Mouse (Mus musculus) midbrain, embryonic 11.5 days (tissue): ENCODE results near the gene Ch25h. TPM values are rescaled to one million over a fixed set of nuclear protein-coding genes. Genes with fewer than 3 reads are reported as not detected.

Experiments used
- ATAC-seq: fragments of 200-750 bp; cut with Nextera tagmentation; 2 replicates; pipeline ENCODE4 v1.8.0; 2017; ENCODE audit warnings: moderate TSS enrichment, moderate library complexity; ENCODE audit not compliant: low FRiP score
- DNase-seq: peaks from one replicate; pipeline ENCODE4 v3.0.0; 2015; ENCODE audit warnings: low spot score; ENCODE audit errors: missing footprints
- H3K27ac ChIP-seq: fragments of 300-500 bp; sonication (generic); 2 replicates; pipeline ENCODE4 v1.5.1; 2014; ENCODE audit warnings: low read depth, low read length
- H3K27me3 ChIP-seq: fragments of 300-500 bp; sonication (generic); 2 replicates; pipeline ENCODE4 v1.6.1; 2014; ENCODE audit warnings: mild to moderate bottlenecking, low read length, moderate library complexity, mixed read lengths; ENCODE audit not compliant: control insufficient read depth, insufficient read depth
- H3K36me3 ChIP-seq: fragments of 300-500 bp; sonication (generic); 2 replicates; pipeline ENCODE4 v1.6.1; 2014; ENCODE audit warnings: mild to moderate bottlenecking, low read length, moderate library complexity, mixed read lengths; ENCODE audit not compliant: control insufficient read depth, insufficient read depth
- H3K4me1 ChIP-seq: fragments of 300-500 bp; sonication (generic); 2 replicates; pipeline ENCODE4 v1.6.1; 2014; ENCODE audit warnings: low read length; ENCODE audit not compliant: control insufficient read depth, insufficient read depth
- H3K4me2 ChIP-seq: fragments of 300-500 bp; sonication (generic); 2 replicates; pipeline ENCODE4 v1.6.1; 2014; ENCODE audit warnings: mild to moderate bottlenecking, moderate library complexity
- H3K4me3 ChIP-seq: fragments of 300-500 bp; sonication (generic); 2 replicates; pipeline ENCODE4 v1.5.1; 2014; ENCODE audit warnings: low read depth, low read length
- H3K9ac ChIP-seq: fragments of 300-500 bp; sonication (generic); 2 replicates; pipeline ENCODE4 v1.6.1; 2014; ENCODE audit warnings: low read length
- H3K9me3 ChIP-seq: fragments of 300-500 bp; sonication (generic); 2 replicates; pipeline ENCODE4 v1.6.1; 2016; ENCODE audit warnings: low read length; ENCODE audit not compliant: control insufficient read depth
- WGBS: fragments of 180-500 bp; shearing (Covaris S2); extraction: QIAGEN DNeasy Blood & Tissue Kit; methylation state at CpG from one replicate; pipeline ENCODE4 v1.1.7; 2014; 5-methylcytosine and 5-hydroxymethylcytosine counted together
- polyA plus RNA-seq: library from polyadenylated mRNA; unstranded; fragments of >200 nt; fragmentation: Nextera tagmentation; extraction: Ambion mirVana; gene quantifications from 2 replicates; pipeline ENCODE4 v1.2.1, GENCODE M21; 2014

The Ch25h gene
- polyA plus RNA-seq, result 0.61 and 0.66 TPM in 2 replicates

- H3K4me3 ChIP-seq, result peak within 1 kb of the TSS; percentile 47
- H3K4me1 ChIP-seq, result peaks cover 7% of the 10 kb centered on the region; the same call in 1 of the 2 replicates
- no peak within 1 kb of the TSS for H3K27ac ChIP-seq
- H3K36me3 ChIP-seq, result no peaks in the 10 kb centered on the region
- WGBS, result 2% methylated on average over 35 of the region's 35 CpGs
- H3K27me3 ChIP-seq, result peaks cover 15% of the 10 kb centered on the region
- ATAC-seq, result peak; percentile 88
- DNase-seq, result peak; percentile 96
- H3K9ac ChIP-seq, result peak within 1 kb of the TSS; percentile 56
- H3K4me2 ChIP-seq, result peak within 1 kb of the TSS; percentile 88
- no peaks in the 10 kb centered on the region for H3K9me3 ChIP-seq
Measured at GRCm38 (mm10) chr19:34474991-34475971, at the start of gene Ch25h. Gene Ch25h (minus strand): TSS chr19:34475164.

GRCm38 (mm10) chr19:34524646-34525045 is 49.7 kb upstream of the Ch25h start:
- ATAC-seq, result no peak
- H3K9ac ChIP-seq, result no peak overlapping the region
- no peaks in the 10 kb centered on the region for H3K9me3 ChIP-seq
- H3K36me3 ChIP-seq, result no peaks in the 10 kb centered on the region
- no peaks in the 10 kb centered on the region for H3K27me3 ChIP-seq
- WGBS, result 82% methylated on average over 9 of the region's 9 CpGs
- no peak overlapping the region for H3K27ac ChIP-seq
- DNase-seq, result peak; percentile 77
- H3K4me3 ChIP-seq, result no peak overlapping the region
- H3K4me2 ChIP-seq, result no peak overlapping the region
- H3K4me1 ChIP-seq, result peaks cover 3% of the 10 kb centered on the region; the same call in 1 of the 2 replicates

- Histone ChIP-seq H3K9ac (no peak overlapping the region), H3K4me1 (peaks cover 3% of the 10 kb centered on the region; the same call in 1 of the 2 replicates), H3K4me3 (no peak overlapping the region), H3K36me3 (no peaks in the 10 kb centered on the region; the same call in 1 of the 2 replicates), H3K27me3 (no peaks in the 10 kb centered on the region), H3K4me2 (no peak overlapping the region), H3K27ac (no peak overlapping the region), H3K9me3 (no peaks in the 10 kb centered on the region)
- 92% methylated on average over 12 of the region's 12 CpGs for WGBS
- DNase-seq (peak; percentile 26), ATAC-seq (no peak)
Measured at GRCm38 (mm10) chr19:34523106-34523725, 48.3 kb upstream of the Ch25h start.

- 89% methylated on average over 1 of the region's 1 CpGs for WGBS
- H3K4me3 ChIP-seq, result no peak overlapping the region
- no peaks in the 10 kb centered on the region for H3K27me3 ChIP-seq
- peaks cover 3% of the 10 kb centered on the region; the same call in 1 of the 2 replicates for H3K4me1 ChIP-seq
- ATAC-seq, result no peak
- no peak overlapping the region for H3K4me2 ChIP-seq
- H3K9me3 ChIP-seq, result no peaks in the 10 kb centered on the region
- no peaks in the 10 kb centered on the region; the same call in 1 of the 2 replicates for H3K36me3 ChIP-seq
- no peak overlapping the region for H3K9ac ChIP-seq
- peak; percentile 23 for DNase-seq
- H3K27ac ChIP-seq, result no peak overlapping the region
Measured at GRCm38 (mm10) chr19:34521978-34522377, 47.0 kb upstream of the Ch25h start.

GRCm38 (mm10) chr19:34521361-34521760 is 46.4 kb upstream of the Ch25h start:
- H3K27me3 ChIP-seq, result no peaks in the 10 kb centered on the region
- no peaks in the 10 kb centered on the region for H3K9me3 ChIP-seq
- H3K36me3 ChIP-seq, result no peaks in the 10 kb centered on the region; the same call in 1 of the 2 replicates
- DNase-seq (peak; percentile 33), ATAC-seq (no peak)
- no peak overlapping the region for H3K9ac ChIP-seq
- no peak overlapping the region for H3K4me3 ChIP-seq
- H3K4me2 ChIP-seq, result no peak overlapping the region
- H3K4me1 ChIP-seq, result peaks cover under 1% of the 10 kb centered on the region; the same call in 1 of the 2 replicates
- 82% methylated on average over 2 of the region's 2 CpGs for WGBS
- H3K27ac ChIP-seq, result no peak overlapping the region

DNA sequence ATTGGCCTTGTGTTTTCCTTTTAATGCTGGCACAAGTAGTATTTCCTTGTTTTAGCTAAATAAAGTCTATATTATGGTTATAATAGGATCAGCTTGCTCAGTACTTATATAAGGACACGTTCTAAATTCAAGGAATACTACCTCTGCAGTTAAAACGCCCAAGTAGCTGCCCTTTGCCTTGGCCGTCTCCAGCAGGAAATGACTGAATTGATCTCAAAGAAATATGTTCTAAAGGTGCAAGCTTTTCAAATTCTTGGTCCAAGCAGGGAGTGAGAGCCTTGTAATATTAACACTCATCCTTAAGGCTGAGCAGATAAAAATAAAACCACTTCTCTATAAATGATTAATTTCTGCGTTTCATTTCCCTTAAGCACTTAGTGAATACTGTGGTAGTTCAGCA is 45.1 kb upstream of the Ch25h start:
- no peak for ATAC-seq
- no peaks in the 10 kb centered on the region for H3K9me3 ChIP-seq
- H3K27me3 ChIP-seq, result no peaks in the 10 kb centered on the region
- DNase-seq, result no peak
- 85% methylated on average over 4 of the region's 4 CpGs for WGBS
- no peak overlapping the region for H3K27ac ChIP-seq
- H3K9ac ChIP-seq, result no peak overlapping the region
- no peak overlapping the region for H3K4me2 ChIP-seq
- no peaks in the 10 kb centered on the region for H3K4me1 ChIP-seq
- no peaks in the 10 kb centered on the region; the same call in 1 of the 2 replicates for H3K36me3 ChIP-seq
- no peak overlapping the region for H3K4me3 ChIP-seq

GRCm38 (mm10) chr19:34519646-34520045 is 44.7 kb upstream of the Ch25h start:
- Histone ChIP-seq H3K4me2 (no peak overlapping the region), H3K36me3 (no peaks in the 10 kb centered on the region; the same call in 1 of the 2 replicates), H3K4me1 (no peaks in the 10 kb centered on the region), H3K27me3 (no peaks in the 10 kb centered on the region), H3K27ac (no peak overlapping the region), H3K4me3 (no peak overlapping the region), H3K9ac (no peak overlapping the region), H3K9me3 (no peaks in the 10 kb centered on the region)
- ATAC-seq, result no peak
- 83% methylated on average over 3 of the region's 3 CpGs for WGBS
- DNase-seq, result no peak

DNA sequence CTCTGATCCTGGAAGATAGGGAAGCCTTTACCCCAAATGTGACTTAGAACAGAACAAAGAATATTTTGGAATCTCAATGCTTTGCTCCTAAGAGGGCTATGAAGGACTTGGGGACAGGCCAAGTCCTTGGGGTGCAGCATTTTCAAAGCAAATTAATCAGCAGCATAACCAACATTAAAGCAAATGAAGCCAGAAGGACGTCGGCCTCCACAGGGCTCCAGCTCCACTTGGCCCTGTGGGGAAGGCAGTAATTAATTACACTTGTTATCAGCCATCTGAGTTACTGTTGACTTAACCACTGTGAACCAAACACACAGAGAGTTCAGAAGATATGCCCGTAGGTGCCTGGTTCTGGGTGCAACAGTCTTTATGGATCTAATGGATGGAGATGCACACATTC is 43.8 kb upstream of the Ch25h start:
- no peaks in the 10 kb centered on the region; the same call in 1 of the 2 replicates for H3K36me3 ChIP-seq
- H3K4me3 ChIP-seq, result no peak overlapping the region
- no peaks in the 10 kb centered on the region for H3K9me3 ChIP-seq
- no peak overlapping the region for H3K9ac ChIP-seq
- no peak overlapping the region for H3K4me2 ChIP-seq
- no peak overlapping the region for H3K27ac ChIP-seq
- DNase-seq (no peak), ATAC-seq (no peak)
- H3K4me1 ChIP-seq, result no peaks in the 10 kb centered on the region
- H3K27me3 ChIP-seq, result no peaks in the 10 kb centered on the region
- 86% methylated on average over 3 of the region's 3 CpGs for WGBS
